Mouse (Mus musculus) 3T3-L1 (cell line): ENCODE measurements around the gene Aak1.

ENCODE experiments used
- DNase-seq: peaks from one replicate; pipeline ENCODE4 v3.0.0-alpha.2; 2015; ENCODE audit warnings: low read depth, low spot score

The Aak1 gene

DNA sequence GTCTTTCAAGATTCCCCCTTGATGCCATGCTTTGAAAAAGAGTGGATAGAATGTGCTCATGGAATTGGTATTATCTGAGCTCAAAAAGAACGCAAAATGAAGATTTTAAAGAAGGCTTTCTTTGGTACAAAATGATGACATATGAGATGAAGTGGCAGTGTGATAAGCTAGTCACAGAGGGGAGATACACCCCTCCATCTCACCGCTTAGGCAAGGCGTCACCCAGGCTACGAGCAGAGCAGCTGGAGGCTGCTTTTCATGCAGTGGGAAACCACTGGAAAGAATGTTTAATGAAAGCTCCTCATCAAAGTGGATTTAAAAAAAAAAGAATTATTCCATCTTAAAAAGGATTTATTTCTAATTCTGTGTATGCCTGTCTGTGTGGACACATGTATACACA lies 37.5 kb downstream of the Aak1 start:
- DNase-seq = no peak

DNA sequence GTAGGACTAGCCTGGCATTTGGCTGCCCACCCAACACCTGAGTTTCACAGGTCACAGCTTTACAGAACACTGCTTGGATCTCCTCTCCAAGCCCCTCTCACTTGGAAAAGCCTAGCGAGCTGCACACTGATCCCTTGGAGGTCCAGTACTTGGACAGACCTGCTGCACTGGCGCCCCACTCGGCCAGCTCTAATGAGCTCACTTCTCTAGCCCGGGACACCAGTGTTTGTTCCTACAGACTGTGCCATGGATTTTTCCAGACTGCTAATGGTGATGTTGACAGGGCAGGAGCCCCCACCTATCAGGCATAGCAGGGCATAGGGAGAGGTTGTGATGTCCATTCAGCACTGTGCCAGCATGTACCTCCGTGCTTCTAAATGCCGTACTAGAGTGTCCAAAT lies 48.2 kb downstream of the Aak1 start:
- no peak for DNase-seq

DNA sequence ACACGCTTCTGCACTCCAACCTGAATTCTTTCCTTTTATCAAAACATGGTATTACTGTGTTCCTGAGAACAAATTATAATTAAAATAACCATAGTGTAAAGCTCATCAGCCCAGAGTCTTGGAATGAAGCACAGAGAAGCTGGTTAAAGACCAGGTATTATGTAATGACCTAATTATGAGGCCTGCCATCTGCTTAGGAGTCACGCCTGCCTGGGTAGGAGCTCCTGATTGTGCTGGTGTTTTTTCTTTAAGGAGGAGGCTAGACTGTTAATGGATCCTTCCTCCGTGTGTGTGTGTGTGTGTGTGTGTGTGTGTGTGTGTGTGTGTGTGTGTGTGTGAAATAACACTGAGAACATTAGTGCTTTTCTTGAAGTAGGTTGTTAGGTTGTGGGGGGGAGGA lies 49.7 kb downstream of the Aak1 start:
- no peak for DNase-seq

DNA sequence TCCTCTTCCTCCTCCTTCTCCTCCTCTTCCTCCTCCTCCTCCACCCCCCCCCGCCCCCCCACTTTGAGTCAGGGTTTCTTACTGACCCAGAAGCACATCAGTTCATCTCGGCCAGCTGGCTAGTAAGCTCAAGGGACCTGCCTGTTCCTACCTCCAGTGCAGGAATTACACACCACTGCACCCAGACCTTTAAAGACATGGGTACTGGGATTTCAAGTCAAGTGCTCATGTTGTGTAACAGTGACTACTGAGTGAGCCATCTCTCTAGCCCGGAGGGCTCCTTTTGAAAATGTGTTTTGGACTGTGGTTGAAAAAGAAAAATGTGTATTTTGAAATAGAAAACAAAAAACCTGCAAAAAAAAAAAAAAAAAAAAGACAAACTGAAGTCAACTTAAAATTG lies 50.6 kb downstream of the Aak1 start:
- DNase-seq = no peak

DNA sequence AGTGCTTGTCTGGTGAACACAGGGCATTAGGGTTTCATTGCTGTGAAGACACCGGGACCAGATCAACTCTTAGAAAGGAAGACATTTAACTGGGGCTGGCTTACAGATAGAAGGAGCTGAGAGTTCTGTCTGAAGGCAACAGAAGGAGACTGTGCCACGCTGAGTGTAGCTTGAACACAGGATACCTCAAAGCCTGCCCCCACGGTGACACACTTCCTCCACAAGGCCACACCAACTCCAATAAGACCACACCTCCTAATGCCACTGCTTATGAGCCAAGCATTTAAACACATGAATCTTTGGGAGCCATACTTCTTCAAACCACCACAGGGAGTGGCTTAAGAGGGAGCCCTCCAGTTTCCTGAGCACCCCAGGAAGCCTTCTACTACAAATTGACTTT lies 51.2 kb downstream of the Aak1 start:
- DNase-seq = no peak

DNA sequence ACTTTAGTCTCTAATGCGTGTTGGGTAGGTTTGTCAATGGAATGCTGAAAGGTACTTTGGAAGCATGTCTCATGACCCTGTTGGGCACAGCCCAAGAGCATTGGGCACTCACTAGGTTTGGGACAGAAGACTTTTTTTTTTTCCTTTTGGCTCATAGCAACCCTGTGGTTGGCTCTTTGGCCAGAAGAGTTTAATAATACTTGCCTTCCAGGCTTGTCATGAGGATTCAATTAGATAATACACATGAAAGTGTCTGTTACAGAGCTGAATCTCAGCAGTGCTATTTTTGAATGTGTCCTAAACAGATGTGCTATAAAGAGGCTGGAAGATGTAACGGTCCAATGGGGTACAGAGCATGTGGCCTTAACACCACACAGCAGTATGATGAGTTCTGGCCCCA lies 56.2 kb downstream of the Aak1 start:
- DNase-seq = peak; percentile 71

DNA sequence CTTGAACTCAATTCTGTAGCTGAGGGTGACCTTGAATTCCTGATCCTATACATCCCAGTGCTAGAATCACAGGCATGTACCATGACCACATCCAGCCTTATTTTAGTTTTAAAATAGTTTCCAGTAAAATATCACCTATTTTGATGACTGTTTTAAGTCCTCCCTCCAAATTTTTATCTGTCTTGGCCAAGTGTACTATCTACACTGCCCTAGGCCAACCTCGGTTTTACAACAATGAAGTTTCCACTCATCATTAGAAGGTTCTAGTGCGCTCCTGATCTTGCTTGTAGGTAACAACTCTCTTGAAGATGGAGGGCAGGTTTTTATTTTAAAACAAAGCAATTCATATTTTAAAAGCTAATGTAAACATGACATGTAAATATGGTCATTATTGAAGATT lies 57.9 kb downstream of the Aak1 start:
- no peak for DNase-seq

DNA sequence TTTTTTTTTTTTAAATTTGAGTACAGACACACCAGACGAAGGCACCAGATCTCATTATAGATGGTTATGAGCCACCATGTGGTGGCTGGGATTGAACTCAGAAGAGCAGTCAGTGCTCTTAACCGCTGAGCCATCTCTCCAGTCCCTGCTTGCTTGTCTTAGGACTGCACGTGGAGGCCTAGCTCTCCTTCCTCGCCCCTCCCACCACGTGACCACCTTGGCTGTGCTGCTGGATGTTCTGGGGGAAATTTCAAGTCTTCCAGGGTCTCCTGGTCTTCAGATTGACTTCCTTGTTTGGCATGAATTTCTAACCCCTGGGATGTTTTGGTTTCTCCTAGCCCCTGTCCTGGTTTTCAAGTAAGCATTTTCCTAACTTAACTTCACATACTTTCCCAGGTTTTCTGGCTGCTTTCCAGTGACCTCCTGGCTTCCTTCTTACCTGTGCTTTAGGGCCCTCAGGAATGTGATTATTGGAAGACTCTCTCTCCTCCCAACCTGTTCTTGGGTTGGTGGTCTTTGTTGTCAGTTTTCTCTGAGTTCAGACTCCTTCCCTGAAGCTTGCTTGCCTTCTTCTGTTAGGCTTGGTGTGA lies 59.3 kb downstream of the Aak1 start:
- no peak for DNase-seq

DNA sequence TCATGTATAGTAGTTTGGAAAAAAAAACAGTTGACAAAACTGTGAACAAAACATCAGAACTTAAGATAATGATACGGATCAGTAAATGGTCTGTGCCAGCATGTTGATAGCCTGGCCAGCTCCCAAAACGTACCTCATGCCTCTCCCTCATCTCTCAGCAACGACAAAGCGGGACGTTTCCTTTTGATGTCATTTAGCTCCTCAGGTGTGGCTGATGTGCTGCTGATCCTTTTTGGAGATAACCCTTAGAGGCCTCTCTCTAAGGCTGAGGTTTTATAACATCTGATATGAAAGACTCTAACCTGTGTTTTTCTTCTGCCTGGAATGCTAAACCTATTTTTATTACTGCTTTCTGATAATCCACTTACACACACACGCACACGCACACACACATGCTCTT lies 60.6 kb downstream of the Aak1 start:
- no peak for DNase-seq

DNA sequence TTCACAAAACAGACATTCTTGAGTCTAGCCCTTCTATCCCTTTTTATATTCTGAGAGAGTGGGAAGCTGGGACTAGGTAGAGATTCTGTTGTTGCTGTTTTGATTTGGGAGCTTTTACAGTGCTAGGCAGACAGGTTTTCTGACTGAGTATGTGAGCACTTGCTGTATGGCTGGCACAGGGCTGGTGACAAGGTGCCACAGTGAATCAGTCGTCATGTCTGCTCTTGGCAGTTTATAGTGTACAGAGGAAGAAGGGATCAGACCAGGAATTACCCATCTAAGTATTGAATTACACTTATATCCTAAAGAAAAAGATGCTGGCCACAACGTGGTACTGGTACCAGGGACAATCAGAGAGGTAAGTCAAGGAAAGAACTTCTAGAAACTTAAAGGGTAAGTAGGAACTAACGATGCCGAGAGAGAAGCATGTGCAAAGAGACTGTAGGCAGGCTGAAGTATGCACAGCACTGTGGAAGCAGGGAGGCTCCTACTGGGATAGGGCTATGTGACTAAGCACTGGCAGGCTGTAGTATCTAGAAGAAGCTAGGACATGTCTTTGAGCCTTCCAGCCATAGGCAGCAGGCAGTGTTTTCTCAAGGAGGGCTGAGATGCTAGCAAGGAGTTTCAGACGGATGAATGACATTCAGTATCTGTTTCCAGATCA lies 67.0 kb downstream of the Aak1 start:
- no peak for DNase-seq

DNA sequence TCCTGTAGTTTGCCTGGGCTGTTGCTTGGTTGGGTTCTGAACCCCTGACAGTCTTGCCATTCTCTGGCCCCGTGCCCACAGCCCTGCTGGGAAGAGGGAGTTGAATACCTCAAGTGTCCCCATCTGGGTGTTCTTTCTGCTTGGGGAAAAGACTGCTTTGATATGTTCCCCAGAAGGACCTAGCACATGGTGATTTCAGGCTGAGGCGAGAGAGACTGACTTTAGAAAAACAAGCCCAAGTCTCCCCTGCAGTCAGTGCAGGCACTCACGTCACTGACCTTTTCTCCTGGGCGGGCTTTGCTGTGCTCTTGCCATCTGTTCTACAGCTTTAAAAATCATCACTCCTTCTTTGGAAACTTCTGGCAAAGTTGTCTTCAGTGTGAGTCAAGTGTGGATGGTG lies 67.9 kb downstream of the Aak1 start:
- no peak for DNase-seq

DNA sequence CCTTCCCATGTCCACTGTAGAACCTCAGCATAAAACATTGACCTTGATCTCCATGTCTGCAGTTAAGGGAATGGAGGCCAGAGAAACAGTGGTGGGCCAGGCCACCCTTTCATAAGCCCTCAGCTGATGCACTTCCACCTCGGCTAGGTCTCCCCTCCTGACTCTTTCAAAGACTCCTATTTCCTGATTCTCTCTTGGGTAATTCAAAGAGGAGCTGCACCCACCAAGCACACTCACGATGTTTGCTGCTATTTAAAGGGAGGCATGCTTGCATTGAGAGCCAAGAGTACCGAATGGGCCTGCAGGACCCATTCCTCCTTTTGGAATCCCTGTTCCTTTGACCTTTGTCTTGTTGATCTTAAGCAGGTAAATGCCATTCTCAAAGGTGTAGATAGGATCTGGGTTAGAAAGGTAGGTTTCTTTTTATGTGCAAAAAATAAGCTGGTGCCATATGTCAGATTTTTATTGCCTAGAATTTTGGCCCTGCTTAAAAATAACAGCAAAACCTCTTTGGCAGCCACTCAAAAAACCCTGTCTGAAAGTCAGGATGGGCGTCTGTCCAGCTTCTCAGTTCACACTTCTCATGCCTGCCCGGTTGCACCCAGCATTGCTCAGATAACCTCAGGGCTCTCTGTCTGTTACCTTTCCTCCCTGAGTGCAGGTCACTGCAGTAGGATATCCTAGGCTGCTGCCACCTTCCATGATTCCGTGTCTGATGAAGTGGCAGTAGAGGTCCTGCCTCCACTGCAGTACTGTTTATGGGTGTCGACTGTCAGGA lies 68.9 kb downstream of the Aak1 start:
- DNase-seq = peak; percentile 68

DNA sequence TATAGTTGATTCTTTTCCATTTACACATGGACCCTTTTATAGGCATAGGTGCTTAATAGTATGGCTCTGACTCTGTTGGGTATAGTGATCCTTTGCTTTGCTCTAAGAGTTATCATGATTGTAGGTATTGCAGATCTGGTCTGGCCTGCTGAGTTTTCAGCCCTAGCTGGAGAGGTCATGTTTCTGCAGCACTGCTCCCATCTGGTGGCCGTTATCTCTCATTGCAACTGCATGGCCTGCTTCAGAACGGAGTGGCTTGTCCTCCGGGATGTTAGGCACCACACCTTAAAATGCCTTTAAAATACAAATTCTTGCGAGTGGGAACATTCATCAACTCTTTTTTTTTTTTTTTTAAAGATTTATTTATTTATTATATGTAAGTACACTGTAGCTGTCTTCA lies 72.6 kb downstream of the Aak1 start:
- peak; percentile 85 for DNase-seq

DNA sequence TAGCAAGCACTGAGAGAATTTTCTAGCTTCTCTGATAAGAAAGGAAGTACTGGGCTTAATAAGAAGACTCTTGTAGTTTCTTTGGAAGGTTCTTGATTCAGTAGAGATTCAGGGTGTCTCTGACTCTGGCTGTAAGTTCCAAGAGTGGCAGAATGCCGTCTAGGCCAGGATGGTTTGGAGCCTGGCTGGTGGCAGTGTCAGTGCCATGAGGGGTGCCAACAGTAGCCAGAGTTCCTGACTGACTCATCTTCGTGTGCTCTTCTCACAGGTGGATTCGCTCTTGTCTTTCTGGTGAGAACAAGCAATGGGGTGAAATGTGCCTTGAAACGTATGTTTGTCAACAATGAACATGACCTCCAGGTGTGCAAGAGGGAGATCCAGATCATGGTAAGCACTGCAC lies 75.4 kb downstream of the Aak1 start:
- DNase-seq = no peak

DNA sequence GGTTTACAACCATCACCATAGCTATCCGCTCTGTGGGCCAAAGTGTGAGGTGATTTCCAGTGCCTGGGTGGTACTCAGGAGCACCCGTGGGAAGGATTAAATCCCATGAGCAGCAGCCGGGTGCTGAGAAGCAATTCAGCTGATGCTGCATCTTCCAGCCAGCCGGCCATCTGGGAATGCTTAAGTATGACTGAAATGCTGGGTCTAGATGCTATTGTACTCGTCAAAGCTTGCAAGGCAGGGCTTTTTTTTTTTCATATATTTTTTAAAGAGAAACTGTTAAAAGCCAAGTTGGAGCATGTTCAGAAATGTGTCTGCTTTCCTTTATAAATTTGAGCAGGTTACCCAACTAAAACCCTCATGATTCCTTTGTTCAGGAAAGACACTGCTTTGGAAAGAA lies 85.2 kb downstream of the Aak1 start:
- DNase-seq = peak; percentile 38

DNA sequence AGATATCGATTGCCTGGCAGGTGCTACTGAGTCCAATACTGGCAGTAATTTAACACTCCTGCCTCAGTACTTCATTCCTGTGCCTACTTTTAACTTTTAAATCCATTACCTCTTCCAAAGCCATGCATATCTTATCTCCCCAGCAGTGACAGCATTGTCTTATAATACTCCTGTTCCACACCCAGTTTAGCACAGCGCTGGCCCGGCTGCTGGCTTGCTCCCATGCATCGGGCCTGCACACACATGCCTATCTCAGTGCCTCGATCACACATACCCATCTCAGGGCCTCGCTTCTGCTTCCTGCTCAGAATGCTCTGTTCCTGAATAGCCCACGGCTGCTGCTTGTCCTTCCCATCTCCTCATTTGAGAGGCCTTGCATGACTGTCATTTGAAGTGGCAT lies 90.5 kb downstream of the Aak1 start:
- no peak for DNase-seq

DNA sequence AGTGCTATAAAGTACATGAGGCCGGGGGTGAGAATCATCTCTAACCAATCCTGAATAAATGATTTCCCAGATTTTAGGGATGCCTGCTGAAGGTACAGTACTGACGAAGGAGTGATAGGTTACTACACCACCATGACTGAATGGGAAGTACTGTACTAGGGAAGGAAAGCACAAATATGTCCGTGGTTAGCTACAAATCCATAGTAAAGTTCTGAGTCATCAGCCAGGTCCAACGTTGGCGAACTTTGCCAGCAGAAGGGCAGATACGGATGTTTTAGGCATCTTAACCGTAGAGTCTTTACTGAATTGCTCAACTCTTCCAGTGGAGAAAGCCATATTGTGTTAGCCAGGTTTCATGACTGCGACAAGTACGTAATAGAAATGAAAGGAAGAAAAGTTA lies 91.6 kb downstream of the Aak1 start:
- DNase-seq = peak; percentile 84

DNA sequence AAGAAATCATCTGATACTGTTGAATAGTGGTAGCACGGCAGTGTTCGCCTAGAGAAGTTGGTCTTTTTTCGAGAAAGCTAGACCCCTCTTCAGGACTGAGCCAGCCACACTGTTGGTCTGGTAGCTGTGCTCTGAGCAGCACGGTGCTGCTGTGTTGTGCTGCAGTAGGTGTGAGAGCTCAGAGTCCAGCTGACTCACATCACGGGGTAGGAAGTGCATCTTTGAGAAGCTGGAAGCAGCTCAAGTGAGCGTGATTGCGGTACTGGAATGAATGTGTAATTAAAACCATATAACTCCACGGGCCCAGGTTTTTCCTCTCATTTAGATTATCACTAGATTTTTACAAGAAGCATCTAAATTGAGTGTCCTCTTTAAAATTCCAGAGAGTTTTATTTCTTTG lies 97.8 kb downstream of the Aak1 start:
- DNase-seq = peak; percentile 10

DNA sequence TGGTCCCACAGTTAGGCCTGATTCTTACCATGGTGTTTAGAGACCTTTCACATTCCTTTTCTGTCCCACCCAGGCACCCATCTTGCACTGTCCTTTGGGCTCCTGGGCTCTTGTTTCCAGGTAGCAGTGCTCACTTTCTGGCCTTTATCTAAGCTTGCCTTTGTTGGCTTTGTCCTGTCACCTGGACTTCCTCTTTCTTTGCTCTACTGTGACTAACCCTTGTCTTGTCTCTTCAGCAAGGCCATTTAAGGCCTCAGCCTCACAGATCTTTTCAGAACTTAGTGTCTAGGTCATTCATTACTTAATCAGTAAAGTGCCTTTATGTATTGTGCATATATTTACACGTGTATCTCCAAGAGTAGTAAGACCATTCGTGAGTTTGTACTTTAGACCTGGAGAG lies 99.4 kb downstream of the Aak1 start:
- DNase-seq = no peak

DNA sequence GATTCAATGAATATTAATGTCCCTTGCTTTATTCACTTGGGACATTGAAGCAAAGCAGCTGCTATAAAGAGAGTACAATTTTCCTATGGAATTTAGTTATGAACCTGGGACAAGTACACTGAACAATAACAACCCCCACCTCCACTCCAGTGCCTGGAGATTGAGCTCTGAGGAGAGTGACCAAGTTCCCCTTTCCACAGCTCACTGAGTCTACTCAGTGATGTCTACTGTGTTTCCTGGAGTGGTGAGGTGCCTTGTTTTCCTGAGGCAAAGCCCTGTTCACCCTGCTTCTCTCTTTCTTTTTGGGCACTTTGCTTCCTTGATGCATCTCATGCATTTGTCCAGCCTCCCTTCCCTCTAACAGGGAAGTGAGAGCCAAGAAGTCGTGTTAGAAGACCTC lies 100.8 kb downstream of the Aak1 start:
- DNase-seq = no peak

DNA sequence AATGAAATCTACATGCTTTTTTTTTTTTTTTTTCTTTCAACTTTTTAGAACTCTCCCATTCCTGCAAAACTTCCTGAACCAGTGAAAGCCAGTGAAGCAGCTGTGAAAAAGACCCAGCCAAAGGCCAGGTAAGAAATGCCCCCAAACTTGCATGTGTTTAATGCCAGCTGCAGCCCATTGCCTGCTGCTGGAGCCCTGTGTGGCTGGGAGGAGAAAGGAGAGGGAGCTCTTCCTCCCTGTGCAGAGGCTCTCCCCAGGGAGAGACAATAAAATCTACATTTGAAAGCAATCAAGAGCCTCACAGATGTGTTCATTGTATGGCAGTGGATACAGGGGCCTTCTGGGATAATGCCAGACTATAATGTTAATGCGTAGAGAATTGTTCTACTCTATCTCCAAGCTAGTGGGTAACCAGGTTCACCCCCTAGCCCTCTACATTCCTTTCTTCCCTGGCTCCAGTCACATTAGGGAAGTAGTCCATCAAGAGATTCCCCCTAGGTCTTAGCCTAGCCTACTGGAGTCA lies 101.5 kb downstream of the Aak1 start:
- DNase-seq = no peak

DNA sequence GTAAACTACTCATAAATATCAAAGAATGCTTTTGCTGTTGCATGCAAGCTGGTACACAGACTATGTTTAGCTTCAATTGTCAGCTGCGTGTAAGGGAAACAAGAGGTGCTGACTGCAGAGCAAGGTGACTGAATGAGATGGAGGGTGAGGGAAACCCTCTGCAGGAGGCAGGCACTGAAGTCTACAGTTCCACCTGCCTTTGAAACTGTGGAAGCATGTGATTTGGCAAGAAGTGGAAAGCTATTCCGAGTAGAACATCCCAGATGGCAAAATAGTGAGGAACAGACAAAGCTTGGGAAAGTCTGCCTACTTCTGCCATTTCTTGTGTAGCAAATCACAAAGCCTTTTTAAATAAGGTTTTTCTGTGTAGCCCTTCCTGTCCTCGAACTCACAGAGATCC lies 106.4 kb downstream of the Aak1 start:
- no peak for DNase-seq

DNA sequence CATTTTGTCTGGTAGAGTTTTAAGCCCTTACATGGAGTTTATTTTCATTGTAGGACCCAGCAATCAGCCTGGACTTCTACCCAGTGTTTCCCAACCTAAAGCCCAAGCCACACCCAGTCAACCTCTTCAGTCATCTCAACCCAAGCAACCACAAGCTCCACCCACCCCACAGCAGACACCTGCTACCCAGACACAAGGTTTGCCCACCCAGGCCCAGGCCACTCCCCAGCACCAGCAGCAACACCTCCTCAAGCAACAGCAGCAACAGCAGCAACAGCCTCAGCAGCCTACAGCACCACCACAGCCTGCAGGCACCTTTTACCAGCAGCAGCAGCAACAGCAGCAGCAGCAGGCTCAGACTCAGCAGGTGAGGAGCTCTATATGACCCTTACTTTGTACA lies 106.9 kb downstream of the Aak1 start:
- no peak for DNase-seq
